ENCODE assay signal across 17 mouse cellular contexts in the genomic region with DNA sequence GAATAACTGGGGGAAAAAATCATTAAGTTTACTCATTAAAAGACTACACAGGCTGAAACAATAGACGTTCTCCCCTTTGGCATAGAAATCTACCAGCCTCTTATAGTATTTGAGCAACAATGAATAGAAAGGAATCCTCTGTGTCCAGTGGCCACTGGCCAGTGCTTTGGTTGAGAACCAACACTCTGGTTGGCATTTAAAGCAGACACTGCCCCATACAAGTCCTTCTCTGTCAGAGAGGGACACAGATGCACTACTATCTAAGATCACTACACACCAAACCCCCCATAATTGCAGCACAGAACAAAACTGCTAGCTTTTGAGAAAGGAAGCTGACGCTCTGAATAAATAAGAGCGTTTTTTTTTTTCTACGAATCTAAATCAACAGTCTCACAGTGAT.
DNase-seq lines count a peak whose midpoint lies in the region; ATAC-seq and TF ChIP-seq lines count a peak whose summit lies in the region.
"Had no signal": no experiment of that assay in that cellular context is flagged by ENCODE, and none has a peak within 500 bp of the region (broad histone marks: within the 10 kb centered on the region; RNA-seq: fewer than 3 reads in every experiment).

No protein-coding gene starts in this region.

- no peaks in the 10 kb centered on the region for H3K27me3 ChIP-seq in heart, adult 2 months (ENCODE audit: control insufficient read depth, insufficient read depth, low read length)
- no peaks in the 10 kb centered on the region for H3K27me3 ChIP-seq in heart, embryonic 12.5 days (replicated peaks)
- H3K27me3 ChIP-seq in neural tube, embryonic 15.5 days (replicated peaks), result no peaks in the 10 kb centered on the region; the same call in 1 of the 2 replicates
- H3K27me3 ChIP-seq: CH12.LX; embryonic facial prominence, embryonic 13.5 days; forebrain, embryonic 12.5 days; limb, embryonic 12.5 days; liver, embryonic 15.5 days; stomach, embryonic 15.5 days had no signal

- TF ChIP-seq EP300 in heart, adult 2 months (IDR thresholded peaks at IDR 0.05; ENCODE audit: insufficient read depth, low read depth, low read length), result no peak

- no peaks in the 10 kb centered on the region for H3K36me3 ChIP-seq in heart, adult 2 months (ENCODE audit: control insufficient read depth, insufficient read depth, low read length)
- no peaks in the 10 kb centered on the region for H3K36me3 ChIP-seq in heart, embryonic 12.5 days
- H3K36me3 ChIP-seq in neural tube, embryonic 15.5 days, result no peaks in the 10 kb centered on the region
- H3K36me3 ChIP-seq: embryonic facial prominence, embryonic 13.5 days; forebrain, embryonic 12.5 days; limb, embryonic 12.5 days; liver, embryonic 15.5 days; stomach, embryonic 15.5 days had no signal

- H3K4me2 ChIP-seq in heart, embryonic 12.5 days, result no peak overlapping the region
- H3K4me2 ChIP-seq in neural tube, embryonic 15.5 days, result no peak overlapping the region
- H3K4me2 ChIP-seq: embryonic facial prominence, embryonic 13.5 days; forebrain, embryonic 12.5 days; limb, embryonic 12.5 days; liver, embryonic 15.5 days; stomach, embryonic 15.5 days had no signal

- DNase-seq in cerebellum, adult 11-12 months, result peak; percentile 18
- no peak for DNase-seq in cerebellum, adult 11 months
- DNase-seq in heart, adult 2 months, result no peak
- DNase-seq in right cerebral cortex, postnatal 10 days (ENCODE audit: low spot score in 2 of 2), result peak; percentile 73 to 84
- no peak for DNase-seq in right cerebral cortex, postnatal 4 days
- DNase-seq in adrenal gland, adult 2 months, result no peak
- DNase-seq: kidney, postnatal 4 days; lung, postnatal 14 days; thymus, postnatal 25 days had no signal

- H3K9ac ChIP-seq in heart, adult 2 months (ENCODE audit: low read depth, low read length), result no peak overlapping the region
- H3K9ac ChIP-seq in heart, embryonic 12.5 days, result no peak overlapping the region
- no peak overlapping the region for H3K9ac ChIP-seq in neural tube, embryonic 15.5 days (replicated peaks)
- H3K9ac ChIP-seq: embryonic facial prominence, embryonic 13.5 days; forebrain, embryonic 12.5 days; limb, embryonic 12.5 days; liver, embryonic 15.5 days; stomach, embryonic 15.5 days had no signal

- intact Hi-C loops in heart, adult 2 months (cut with DNase I), result no loop called here

- no peak for TF ChIP-seq POLR2A in heart, adult 2 months (IDR thresholded peaks at IDR 0.05; ENCODE audit: insufficient read depth, low read depth, low read length)

- H3K79me2 ChIP-seq in heart, adult 2 months (replicated peaks; ENCODE audit: control insufficient read depth, insufficient read depth, low read length), result no peaks in the 10 kb centered on the region

- H3K4me1 ChIP-seq in heart, adult 2 months (ENCODE audit: control insufficient read depth, insufficient read depth, low read length), result peaks cover 13% of the 10 kb centered on the region
- no peaks in the 10 kb centered on the region for H3K4me1 ChIP-seq in heart, embryonic 12.5 days (replicated peaks)
- H3K4me1 ChIP-seq in neural tube, embryonic 15.5 days, result peaks cover 22% of the 10 kb centered on the region
- H3K4me1 ChIP-seq: liver, embryonic 15.5 days had no signal

- no peak overlapping the region for H3K4me3 ChIP-seq in heart, adult 2 months
- no peak overlapping the region for H3K4me3 ChIP-seq in heart, embryonic 12.5 days
- H3K4me3 ChIP-seq in neural tube, embryonic 15.5 days (replicated peaks), result no peak overlapping the region
- H3K4me3 ChIP-seq: embryonic facial prominence, embryonic 13.5 days; forebrain, embryonic 12.5 days; limb, embryonic 12.5 days; liver, embryonic 15.5 days; stomach, embryonic 15.5 days had no signal

- no peaks in the 10 kb centered on the region for H3K9me3 ChIP-seq in heart, embryonic 12.5 days (replicated peaks)
- H3K9me3 ChIP-seq in neural tube, embryonic 15.5 days (replicated peaks), result no peaks in the 10 kb centered on the region
- H3K9me3 ChIP-seq: embryonic facial prominence, embryonic 13.5 days; forebrain, embryonic 12.5 days; limb, embryonic 12.5 days; liver, embryonic 15.5 days; stomach, embryonic 15.5 days had no signal

- 52% methylated on average over 4 of the region's 4 CpGs for WGBS in heart, adult 2 months
- WGBS in heart, embryonic 12.5 days, result 62% methylated on average over 4 of the region's 4 CpGs
- WGBS in neural tube, embryonic 15.5 days, result 67% methylated on average over 4 of the region's 4 CpGs

- ATAC-seq in heart, embryonic 12.5 days (ENCODE audit: insufficient number of reproducible peaks, low FRiP score), result no peak
- no peak for ATAC-seq in neural tube, embryonic 15.5 days (ENCODE audit: low FRiP score)

- peak overlapping the region; percentile 47; the same call in 1 of the 2 replicates for H3K27ac ChIP-seq in heart, adult 2 months
- no peak overlapping the region for H3K27ac ChIP-seq in heart, embryonic 12.5 days (ENCODE audit: poor library complexity, severe bottlenecking)
- H3K27ac ChIP-seq in neural tube, embryonic 15.5 days (replicated peaks), result no peak overlapping the region
- H3K27ac ChIP-seq: embryonic facial prominence, embryonic 13.5 days; forebrain, embryonic 12.5 days; limb, embryonic 12.5 days; liver, embryonic 15.5 days; stomach, embryonic 15.5 days had no signal

- TF ChIP-seq CTCF in heart, adult 2 months (IDR thresholded peaks at IDR 0.05), result no peak

Comparison
In these comparisons a context has a peak if more than half of its experiments do, and no peak if none do; other contexts are left out.
1. DNase-seq: peak in cerebellum, adult 11-12 months (single experiment) and right cerebral cortex, postnatal 10 days (2 of 2); none in cerebellum, adult 11 months (single experiment), heart, adult 2 months (0 of 2), right cerebral cortex, postnatal 4 days (single experiment) and adrenal gland, adult 2 months (single experiment).